Mouse (Mus musculus) lung, postnatal 0 days (tissue): ENCODE data around the gene 4930505A04Rik.

ENCODE experiments used
- CTCF ChIP-seq: IDR thresholded peaks from 2 replicates; pipeline ENCODE4 v1.5.1; 2016; ENCODE audit warnings: antibody characterized with exemption, mild to moderate bottlenecking
- EP300 ChIP-seq: IDR thresholded peaks from 2 replicates; pipeline ENCODE4 v1.6.1; 2016; ENCODE audit warnings: antibody characterized with exemption, mild to moderate bottlenecking, control low read depth

- TF ChIP-seq CTCF (no peak), EP300 (no peak)
Observed at GRCm38 (mm10) chr11:30383076-30383475, 88.6 kb downstream of the 4930505A04Rik start.
